Mouse (Mus musculus) forebrain, embryonic 16.5 days (tissue): ENCODE results near the gene Lhfp. TPM values are rescaled to one million over a fixed set of nuclear protein-coding genes. Genes with fewer than 3 reads are reported as not detected.
"Not testable (repeated sequence)": the region's sequence is repeated elsewhere in the genome, so short reads cannot be mapped to it uniquely, and the experiment has no call there.

Experiments
- ATAC-seq: fragments of 200-750 bp; cut with Nextera tagmentation; 2 replicates; pipeline ENCODE4 v1.8.0; 2017; ENCODE audit warnings: mild to moderate bottlenecking, moderate library complexity
- H3K27ac ChIP-seq: fragments of 300-500 bp; sonication (generic); 2 replicates; pipeline ENCODE4 v1.5.1; 2014; ENCODE audit warnings: low read length, control low read depth
- H3K27me3 ChIP-seq: fragments of 300-500 bp; sonication (generic); replicated peaks from 2 replicates; pipeline ENCODE4 v1.6.1; 2014; ENCODE audit warnings: low read length; ENCODE audit not compliant: control insufficient read depth, insufficient read depth
- H3K36me3 ChIP-seq: fragments of 300-500 bp; sonication (generic); 2 replicates; pipeline ENCODE4 v1.6.1; 2014; ENCODE audit not compliant: control insufficient read depth, insufficient read depth
- H3K4me1 ChIP-seq: fragments of 300-500 bp; sonication (generic); replicated peaks from 2 replicates; pipeline ENCODE4 v1.6.1; 2014; ENCODE audit warnings: low read length; ENCODE audit not compliant: control insufficient read depth, insufficient read depth
- H3K4me2 ChIP-seq: fragments of 300-500 bp; sonication (generic); 2 replicates; pipeline ENCODE4 v1.6.1; 2014; ENCODE audit warnings: mild to moderate bottlenecking, low read length, control low read depth
- H3K4me3 ChIP-seq: fragments of 300-500 bp; sonication (generic); replicated peaks from 2 replicates; pipeline ENCODE4 v1.5.1; 2014; ENCODE audit warnings: mild to moderate bottlenecking, low read length, control low read depth
- H3K9ac ChIP-seq: fragments of 300-500 bp; sonication (generic); replicated peaks from 2 replicates; pipeline ENCODE4 v1.6.1; 2014; ENCODE audit warnings: low read depth, low read length, control low read depth
- H3K9me3 ChIP-seq: fragments of 300-500 bp; sonication (generic); 2 replicates; pipeline ENCODE4 v1.6.1; 2016; ENCODE audit warnings: low read length; ENCODE audit not compliant: control insufficient read depth
- WGBS: fragments of 180-500 bp; shearing (Covaris S2); extraction: QIAGEN DNeasy Blood & Tissue Kit; methylation state at CpG from one replicate; pipeline ENCODE4 v1.1.7; 2014; 5-methylcytosine and 5-hydroxymethylcytosine counted together
- polyA plus RNA-seq: library from polyadenylated mRNA; unstranded; fragments of >200 nt; fragmentation: Nextera tagmentation; extraction: Ambion mirVana; gene quantifications from 2 replicates; pipeline ENCODE4 v1.2.1, GENCODE M21; 2015

The Lhfp gene
- polyA plus RNA-seq, 1 experiment from 2014 or later: 43.7 TPM

- no peak overlapping the region for H3K4me3 ChIP-seq
- H3K36me3 ChIP-seq: no peaks in the 10 kb centered on the region
- H3K9me3 ChIP-seq: no peaks in the 10 kb centered on the region
- H3K4me1 ChIP-seq: no peaks in the 10 kb centered on the region
- no peak overlapping the region for H3K27ac ChIP-seq
- H3K4me2 ChIP-seq: no peak overlapping the region
- H3K27me3 ChIP-seq: no peaks in the 10 kb centered on the region
- WGBS: 88% methylated on average over 5 of the region's 5 CpGs
- ATAC-seq: no peak
- no peak overlapping the region for H3K9ac ChIP-seq
Observed at GRCm38 (mm10) chr3:53224141-53224540, 182.8 kb downstream of the Lhfp start.

GRCm38 (mm10) chr3:53225774-53226173 lies 184.4 kb downstream of the Lhfp start:
- 15% methylated on average over 6 of the region's 6 CpGs for WGBS

DNA sequence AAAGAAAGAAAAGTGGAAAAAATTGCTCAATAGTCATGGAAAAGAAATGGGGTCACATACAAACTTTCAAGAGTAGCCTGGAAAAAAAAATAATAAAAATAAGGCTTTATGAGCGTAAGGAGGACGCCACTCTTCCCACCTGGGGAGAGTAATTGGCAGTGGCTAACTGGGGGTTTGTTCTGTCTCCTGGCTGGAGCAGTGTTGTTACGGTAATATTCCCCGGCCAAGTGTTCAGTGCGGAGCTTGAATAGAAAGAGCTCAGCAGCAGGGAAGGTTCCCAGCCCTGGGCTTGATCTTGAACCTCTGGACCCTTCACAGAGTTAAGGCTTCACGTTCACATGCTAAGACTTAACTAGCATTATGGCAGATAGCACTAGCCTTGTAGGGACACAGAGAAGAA lies 184.9 kb downstream of the Lhfp start:
- Histone ChIP-seq H3K4me3 (no peak overlapping the region), H3K9me3 (no peaks in the 10 kb centered on the region), H3K4me2 (no peak overlapping the region), H3K4me1 (no peaks in the 10 kb centered on the region), H3K9ac (no peak overlapping the region), H3K27me3 (no peaks in the 10 kb centered on the region), H3K36me3 (no peaks in the 10 kb centered on the region), H3K27ac (no peak overlapping the region)
- ATAC-seq: no peak
- WGBS: 48% methylated on average over 6 of the region's 6 CpGs

More at GRCm38 (mm10) chr3:53225774-53226173, 184.4 kb downstream of the Lhfp start:
- no peak overlapping the region for H3K9ac ChIP-seq
- no peaks in the 10 kb centered on the region for H3K9me3 ChIP-seq
- no peaks in the 10 kb centered on the region for H3K27me3 ChIP-seq
- no peaks in the 10 kb centered on the region for H3K4me1 ChIP-seq
- ATAC-seq: no peak
- no peak overlapping the region for H3K4me2 ChIP-seq
- H3K27ac ChIP-seq: no peak overlapping the region
- H3K36me3 ChIP-seq: no peaks in the 10 kb centered on the region
- H3K4me3 ChIP-seq: no peak overlapping the region

GRCm38 (mm10) chr3:53227866-53228265 lies 186.5 kb downstream of the Lhfp start:
- Histone ChIP-seq H3K4me1 (no peaks in the 10 kb centered on the region), H3K4me3 (no peak overlapping the region), H3K27me3 (no peaks in the 10 kb centered on the region), H3K27ac (no peak overlapping the region), H3K9me3 (no peaks in the 10 kb centered on the region), H3K4me2 (no peak overlapping the region), H3K9ac (no peak overlapping the region), H3K36me3 (no peaks in the 10 kb centered on the region)
- no peak for ATAC-seq

GRCm38 (mm10) chr3:53230562-53230961 lies 189.2 kb downstream of the Lhfp start:
- Histone ChIP-seq H3K27me3 (no peaks in the 10 kb centered on the region), H3K27ac (0 out of 2 replicates have a peak overlapping the region, but pooled peaks have one; percentile 8), H3K36me3 (no peaks in the 10 kb centered on the region), H3K4me1 (no peaks in the 10 kb centered on the region), H3K9me3 (no peaks in the 10 kb centered on the region), H3K4me3 (no peak overlapping the region), H3K9ac (no peak overlapping the region), H3K4me2 (no peak overlapping the region)
- WGBS: 58% methylated on average over 3 of the region's 3 CpGs
- no peak for ATAC-seq

GRCm38 (mm10) chr3:53231112-53231511 lies 189.8 kb downstream of the Lhfp start:
- no peaks in the 10 kb centered on the region for H3K9me3 ChIP-seq
- H3K36me3 ChIP-seq: no peaks in the 10 kb centered on the region
- no peaks in the 10 kb centered on the region for H3K4me1 ChIP-seq
- WGBS: 49% methylated on average over 3 of the region's 3 CpGs
- H3K9ac ChIP-seq: no peak overlapping the region
- ATAC-seq: no peak
- no peak overlapping the region for H3K4me2 ChIP-seq
- no peak overlapping the region for H3K4me3 ChIP-seq
- H3K27me3 ChIP-seq: no peaks in the 10 kb centered on the region
- no peak overlapping the region for H3K27ac ChIP-seq

DNA sequence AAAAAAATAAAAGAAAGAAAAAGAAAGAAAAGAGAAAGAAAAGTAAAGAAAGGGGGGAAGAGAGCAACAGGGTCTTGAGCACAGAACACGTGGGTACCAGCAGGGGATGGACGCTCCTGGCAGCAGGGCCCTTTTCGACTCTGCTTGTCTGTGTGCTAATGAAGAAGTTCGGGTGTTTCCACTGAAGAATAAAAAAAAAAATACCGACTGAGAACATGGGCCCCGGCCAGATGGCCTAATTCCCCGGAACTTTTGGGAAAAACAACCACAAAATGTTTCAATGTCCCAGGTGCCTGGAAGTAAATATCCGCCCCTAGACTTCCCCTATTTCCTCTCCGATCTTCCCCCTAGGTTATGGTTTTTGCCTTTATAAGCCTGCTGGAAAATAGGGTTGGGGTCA lies 191.1 kb downstream of the Lhfp start:
- 79% methylated on average over 9 of the region's 9 CpGs for WGBS
- not testable (repeated sequence) for H3K27ac ChIP-seq, ATAC-seq, H3K4me3 ChIP-seq, H3K27me3 ChIP-seq, H3K9me3 ChIP-seq, H3K4me1 ChIP-seq, H3K4me2 ChIP-seq, H3K9ac ChIP-seq, H3K36me3 ChIP-seq

DNA sequence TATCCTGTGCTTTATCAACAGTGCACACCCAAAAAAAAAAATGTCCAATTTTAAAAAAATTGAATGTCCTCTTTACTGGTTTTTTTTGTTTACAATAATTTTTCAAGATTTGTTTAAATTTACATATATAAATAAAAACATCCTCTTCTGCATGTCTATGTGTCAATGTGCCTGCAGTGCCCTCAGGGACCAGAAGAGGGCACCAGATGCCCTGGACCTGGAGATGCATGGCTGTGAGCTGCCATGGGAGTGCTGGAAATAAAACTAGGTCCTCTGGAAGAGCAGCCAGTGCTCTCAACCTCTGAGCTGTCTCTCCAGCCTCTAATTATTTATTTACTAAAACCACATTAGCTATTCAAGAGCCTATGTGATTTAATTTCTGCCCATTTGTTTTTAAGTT lies 193.4 kb downstream of the Lhfp start:
- Histone ChIP-seq H3K4me2 (no peak overlapping the region), H3K27ac (no peak overlapping the region), H3K9me3 (no peaks in the 10 kb centered on the region), H3K27me3 (no peaks in the 10 kb centered on the region), H3K9ac (no peak overlapping the region), H3K4me1 (no peaks in the 10 kb centered on the region), H3K4me3 (no peak overlapping the region), H3K36me3 (no peaks in the 10 kb centered on the region)
- no peak for ATAC-seq

DNA sequence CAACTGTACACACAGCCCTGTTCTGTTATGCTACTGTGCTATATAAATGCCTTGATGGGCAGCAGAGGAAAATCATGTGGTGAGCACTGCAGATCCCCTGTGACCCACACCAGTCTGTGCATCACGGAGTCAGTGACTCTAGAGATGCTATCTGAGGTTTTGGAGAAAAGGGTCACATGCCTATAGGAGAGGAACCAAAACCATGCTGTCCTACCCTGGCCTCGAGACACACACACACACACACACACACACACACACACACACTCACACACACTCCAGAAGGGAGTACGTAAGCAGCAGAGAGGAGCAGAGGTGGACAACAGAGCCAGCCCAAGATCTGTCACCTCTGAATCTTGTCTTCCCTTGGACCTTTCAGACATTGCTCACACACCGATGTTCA lies 195.1 kb downstream of the Lhfp start:
- ATAC-seq: no peak
- Histone ChIP-seq H3K27ac (no peak overlapping the region), H3K4me1 (no peaks in the 10 kb centered on the region), H3K4me2 (no peak overlapping the region), H3K9ac (no peak overlapping the region), H3K27me3 (no peaks in the 10 kb centered on the region), H3K36me3 (no peaks in the 10 kb centered on the region), H3K9me3 (no peaks in the 10 kb centered on the region), H3K4me3 (no peak overlapping the region)
- 84% methylated on average over 4 of the region's 4 CpGs for WGBS

DNA sequence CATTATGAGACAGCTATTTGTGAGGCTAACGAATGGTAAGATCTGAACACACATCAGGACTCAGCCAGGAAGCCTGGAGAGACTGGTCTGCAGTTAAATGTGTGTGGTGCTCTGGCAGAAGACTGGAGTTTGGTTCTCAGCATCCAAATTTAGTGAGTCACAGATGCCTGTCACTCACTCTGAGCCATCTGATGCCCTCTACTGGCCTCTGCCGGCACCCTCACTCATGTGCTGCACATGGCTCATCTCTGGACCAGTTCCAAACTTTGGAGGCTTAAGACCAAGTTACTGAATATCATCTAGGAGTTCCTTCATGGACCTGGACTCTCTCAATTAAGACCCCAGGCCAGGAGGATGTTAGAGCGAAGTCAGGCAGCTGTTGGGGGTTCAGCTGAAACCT lies 198.8 kb downstream of the Lhfp start:
- H3K27me3 ChIP-seq: no peaks in the 10 kb centered on the region
- WGBS: 93% methylated on average over 3 of the region's 3 CpGs
- no peak for ATAC-seq
- no peaks in the 10 kb centered on the region; the same call in 1 of the 2 replicates for H3K9me3 ChIP-seq
- no peak overlapping the region for H3K9ac ChIP-seq
- H3K4me3 ChIP-seq: no peak overlapping the region
- H3K36me3 ChIP-seq: no peaks in the 10 kb centered on the region
- H3K4me2 ChIP-seq: no peak overlapping the region
- no peak overlapping the region for H3K27ac ChIP-seq
- no peaks in the 10 kb centered on the region for H3K4me1 ChIP-seq
